Mouse (Mus musculus) stomach, embryonic 15.5 days (tissue): ENCODE measurements around the gene Lsamp. TPM values are rescaled to one million over a fixed set of nuclear protein-coding genes. Genes with fewer than 3 reads are reported as not detected.

Source experiments
- ATAC-seq: fragments of 200-750 bp; cut with Nextera tagmentation; 2 replicates; pipeline ENCODE4 v1.8.0; 2017; ENCODE audit warnings: low read depth, moderate number of reproducible peaks, moderate TSS enrichment; ENCODE audit not compliant: insufficient read depth, low FRiP score
- H3K27ac ChIP-seq: fragments of 300-500 bp; sonication (generic); 2 replicates; pipeline ENCODE4 v1.5.1; 2015; ENCODE audit warnings: mild to moderate bottlenecking, inconsistent platforms
- H3K27me3 ChIP-seq: fragments of 300-500 bp; sonication (generic); replicated peaks from 2 replicates; pipeline ENCODE4 v1.6.1; 2015; ENCODE audit warnings: inconsistent platforms
- H3K36me3 ChIP-seq: fragments of 300-500 bp; sonication (generic); 2 replicates; pipeline ENCODE4 v1.6.1; 2015; ENCODE audit warnings: inconsistent platforms
- H3K4me1 ChIP-seq: fragments of 300-500 bp; sonication (generic); 2 replicates; pipeline ENCODE4 v1.6.1; 2015; ENCODE audit warnings: inconsistent platforms
- H3K4me2 ChIP-seq: fragments of 300-500 bp; sonication (generic); 2 replicates; pipeline ENCODE4 v1.6.1; 2015; ENCODE audit warnings: mild to moderate bottlenecking, inconsistent platforms
- H3K4me3 ChIP-seq: fragments of 300-500 bp; sonication (generic); replicated peaks from 2 replicates; pipeline ENCODE4 v1.5.1; 2015; ENCODE audit warnings: inconsistent platforms
- H3K9ac ChIP-seq: fragments of 300-500 bp; sonication (generic); 2 replicates; pipeline ENCODE4 v1.6.1; 2015; ENCODE audit warnings: inconsistent platforms
- H3K9me3 ChIP-seq: fragments of 300-500 bp; sonication (generic); 2 replicates; pipeline ENCODE4 v1.6.1; 2016; ENCODE audit warnings: inconsistent platforms
- WGBS: fragments of 180-500 bp; shearing (Covaris S2); methylation state at CpG from one replicate; pipeline ENCODE4 v1.1.7; 2015; 5-methylcytosine and 5-hydroxymethylcytosine counted together
- polyA plus RNA-seq: library from polyadenylated mRNA; unstranded; fragments of >200 nt; fragmentation: Nextera tagmentation; extraction: Ambion mirVana; gene quantifications from 2 replicates; pipeline ENCODE4 v1.2.1, GENCODE M21; 2015

Gene Lsamp
- polyA plus RNA-seq, 1 experiment from 2014 or later: 8.5 TPM

DNA sequence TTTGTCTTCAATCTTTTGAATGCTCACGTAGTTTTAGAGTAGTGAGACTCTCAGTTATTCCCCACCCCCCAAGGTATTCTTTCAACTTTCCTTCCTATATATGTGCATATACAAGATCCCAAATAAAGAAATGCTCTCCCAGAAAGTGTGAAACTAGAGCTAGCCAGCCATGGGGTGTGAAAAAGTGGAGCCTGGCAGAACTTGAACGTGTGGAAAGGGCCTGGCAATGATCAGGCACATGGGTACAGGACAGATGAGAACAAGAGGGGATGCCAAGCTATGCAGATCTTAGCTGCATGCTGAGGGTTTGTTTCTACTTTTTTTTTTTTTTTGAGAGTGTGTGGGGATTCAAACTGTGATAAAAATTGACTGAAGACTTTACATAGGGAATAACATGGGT lies 1916.6 kb downstream of the Lsamp start:
- H3K9me3 ChIP-seq: no peaks in the 10 kb centered on the region
- no peaks in the 10 kb centered on the region for H3K36me3 ChIP-seq
- H3K9ac ChIP-seq: no peak overlapping the region
- no peak overlapping the region for H3K27ac ChIP-seq
- H3K4me3 ChIP-seq: no peak overlapping the region
- no peak for ATAC-seq
- no peaks in the 10 kb centered on the region for H3K27me3 ChIP-seq
- H3K4me2 ChIP-seq: no peak overlapping the region
- no peaks in the 10 kb centered on the region for H3K4me1 ChIP-seq
- WGBS: 53% methylated on average over 2 of the region's 2 CpGs

GRCm38 (mm10) chr16:41903654-41904053 lies 1919.5 kb downstream of the Lsamp start:
- no peak overlapping the region for H3K4me3 ChIP-seq
- no peaks in the 10 kb centered on the region for H3K27me3 ChIP-seq
- ATAC-seq: no peak
- no peaks in the 10 kb centered on the region for H3K36me3 ChIP-seq
- no peaks in the 10 kb centered on the region for H3K4me1 ChIP-seq
- H3K9me3 ChIP-seq: no peaks in the 10 kb centered on the region
- H3K9ac ChIP-seq: no peak overlapping the region
- 65% methylated on average over 3 of the region's 3 CpGs for WGBS
- H3K4me2 ChIP-seq: no peak overlapping the region
- no peak overlapping the region for H3K27ac ChIP-seq

- ATAC-seq: no peak
- H3K27ac ChIP-seq: no peak overlapping the region
- no peaks in the 10 kb centered on the region for H3K36me3 ChIP-seq
- H3K9ac ChIP-seq: no peak overlapping the region
- H3K4me1 ChIP-seq: no peaks in the 10 kb centered on the region
- no peaks in the 10 kb centered on the region for H3K9me3 ChIP-seq
- no peaks in the 10 kb centered on the region for H3K27me3 ChIP-seq
- H3K4me3 ChIP-seq: no peak overlapping the region
- WGBS: 70% methylated on average over 4 of the region's 4 CpGs
- H3K4me2 ChIP-seq: no peak overlapping the region
Observed at GRCm38 (mm10) chr16:41912584-41913193, 1928.5 kb downstream of the Lsamp start.

DNA sequence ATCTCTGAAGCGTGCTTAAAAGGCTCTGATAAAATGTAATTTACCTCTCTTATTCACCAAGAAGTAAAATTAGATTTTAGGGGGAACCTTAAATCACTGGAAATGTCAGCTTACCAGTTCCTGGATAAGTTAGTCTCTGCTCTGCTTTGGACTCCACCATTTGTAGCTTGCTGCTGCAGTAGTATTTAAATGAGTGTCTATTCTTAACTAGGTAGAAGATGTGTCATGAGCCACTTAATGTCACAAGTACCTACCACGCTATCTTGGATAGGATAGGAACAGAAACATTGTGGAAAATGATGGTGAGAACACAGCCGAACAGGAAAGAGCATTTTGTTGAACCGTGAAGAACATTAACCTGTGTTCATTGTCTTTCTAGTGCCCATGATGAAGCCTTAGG lies 1929.2 kb downstream of the Lsamp start:
- no peak overlapping the region for H3K4me3 ChIP-seq
- 83% methylated on average over 4 of the region's 4 CpGs for WGBS
- H3K4me2 ChIP-seq: no peak overlapping the region
- no peak overlapping the region for H3K9ac ChIP-seq
- no peaks in the 10 kb centered on the region for H3K4me1 ChIP-seq
- H3K36me3 ChIP-seq: no peaks in the 10 kb centered on the region
- no peak for ATAC-seq
- no peaks in the 10 kb centered on the region for H3K27me3 ChIP-seq
- H3K9me3 ChIP-seq: no peaks in the 10 kb centered on the region
- H3K27ac ChIP-seq: no peak overlapping the region

GRCm38 (mm10) chr16:41916342-41916741 lies 1932.2 kb downstream of the Lsamp start:
- ATAC-seq: no peak
- H3K4me1 ChIP-seq: no peaks in the 10 kb centered on the region

GRCm38 (mm10) chr16:41917057-41917821 lies 1933.1 kb downstream of the Lsamp start:
- no peak for ATAC-seq
- 56% methylated on average over 6 of the region's 6 CpGs for WGBS
- Histone ChIP-seq H3K27me3 (no peaks in the 10 kb centered on the region), H3K9ac (no peak overlapping the region), H3K4me3 (no peak overlapping the region), H3K4me2 (no peak overlapping the region), H3K4me1 (no peaks in the 10 kb centered on the region), H3K36me3 (no peaks in the 10 kb centered on the region), H3K27ac (no peak overlapping the region), H3K9me3 (no peaks in the 10 kb centered on the region)

More at GRCm38 (mm10) chr16:41916342-41916741, 1932.2 kb downstream of the Lsamp start:
- H3K27me3 ChIP-seq: no peaks in the 10 kb centered on the region
- 81% methylated on average over 3 of the region's 3 CpGs for WGBS
- H3K4me3 ChIP-seq: no peak overlapping the region
- no peaks in the 10 kb centered on the region for H3K36me3 ChIP-seq
- no peak overlapping the region for H3K9ac ChIP-seq
- H3K27ac ChIP-seq: no peak overlapping the region
- no peak overlapping the region for H3K4me2 ChIP-seq
- no peaks in the 10 kb centered on the region for H3K9me3 ChIP-seq

DNA sequence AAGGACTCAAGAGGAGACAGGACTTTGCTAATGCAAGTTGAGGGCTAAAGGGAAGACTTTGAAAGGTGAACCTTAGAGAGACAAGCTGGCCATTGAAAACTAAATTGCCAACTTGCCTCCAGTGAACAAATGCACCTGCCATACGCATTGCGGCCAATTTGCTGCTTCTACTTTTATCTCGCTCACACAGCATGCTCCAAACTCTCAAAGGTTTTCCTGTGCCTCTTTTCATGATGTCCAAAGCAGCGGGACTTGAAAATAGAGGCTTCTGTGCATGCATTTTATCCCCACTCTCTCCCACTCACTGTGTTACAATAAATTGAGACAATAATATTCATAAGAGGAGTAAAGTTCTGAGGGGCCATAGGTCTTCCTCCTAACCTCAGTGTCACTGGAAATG lies 1945.4 kb downstream of the Lsamp start:
- ATAC-seq: no peak
- H3K9ac ChIP-seq: no peak overlapping the region
- H3K4me1 ChIP-seq: no peaks in the 10 kb centered on the region
- no peaks in the 10 kb centered on the region for H3K36me3 ChIP-seq
- WGBS: 89% methylated on average over 4 of the region's 4 CpGs
- H3K27me3 ChIP-seq: no peaks in the 10 kb centered on the region
- H3K4me3 ChIP-seq: no peak overlapping the region
- no peaks in the 10 kb centered on the region for H3K9me3 ChIP-seq
- H3K4me2 ChIP-seq: no peak overlapping the region
- H3K27ac ChIP-seq: no peak overlapping the region

GRCm38 (mm10) chr16:41935701-41936100 lies 1951.5 kb downstream of the Lsamp start:
- H3K4me2 ChIP-seq: no peak overlapping the region
- H3K9me3 ChIP-seq: no peaks in the 10 kb centered on the region
- no peaks in the 10 kb centered on the region; the same call in 1 of the 2 replicates for H3K4me1 ChIP-seq
- H3K9ac ChIP-seq: no peak overlapping the region
- no peak for ATAC-seq
- 53% methylated on average over 2 of the region's 2 CpGs for WGBS
- no peak overlapping the region for H3K27ac ChIP-seq
- no peaks in the 10 kb centered on the region for H3K27me3 ChIP-seq
- H3K4me3 ChIP-seq: no peak overlapping the region
- H3K36me3 ChIP-seq: no peaks in the 10 kb centered on the region

GRCm38 (mm10) chr16:41936908-41937595 lies 1952.9 kb downstream of the Lsamp start:
- WGBS: 42% methylated on average over 3 of the region's 3 CpGs
- H3K36me3 ChIP-seq: no peaks in the 10 kb centered on the region
- no peak overlapping the region for H3K9ac ChIP-seq
- H3K4me3 ChIP-seq: no peak overlapping the region
- no peak overlapping the region for H3K4me2 ChIP-seq
- H3K27me3 ChIP-seq: no peaks in the 10 kb centered on the region
- no peak for ATAC-seq
- H3K27ac ChIP-seq: no peak overlapping the region
- no peaks in the 10 kb centered on the region; the same call in 1 of the 2 replicates for H3K4me1 ChIP-seq
- H3K9me3 ChIP-seq: no peaks in the 10 kb centered on the region

GRCm38 (mm10) chr16:41937596-41937990 lies 1953.4 kb downstream of the Lsamp start:
- 64% methylated on average over 1 of the region's 1 CpGs for WGBS
- no peaks in the 10 kb centered on the region for H3K9me3 ChIP-seq
- no peaks in the 10 kb centered on the region for H3K27me3 ChIP-seq
- H3K9ac ChIP-seq: no peak overlapping the region
- H3K4me3 ChIP-seq: no peak overlapping the region
- H3K4me2 ChIP-seq: no peak overlapping the region
- no peak for ATAC-seq
- H3K4me1 ChIP-seq: no peaks in the 10 kb centered on the region; the same call in 1 of the 2 replicates
- no peaks in the 10 kb centered on the region for H3K36me3 ChIP-seq
- H3K27ac ChIP-seq: no peak overlapping the region

- Histone ChIP-seq H3K4me2 (no peak overlapping the region), H3K9me3 (no peaks in the 10 kb centered on the region), H3K4me1 (no peaks in the 10 kb centered on the region; the same call in 1 of the 2 replicates), H3K36me3 (no peaks in the 10 kb centered on the region), H3K27me3 (no peaks in the 10 kb centered on the region), H3K9ac (no peak overlapping the region), H3K27ac (no peak overlapping the region), H3K4me3 (no peak overlapping the region)
- no peak for ATAC-seq
- WGBS: 80% methylated on average over 5 of the region's 5 CpGs
Observed at GRCm38 (mm10) chr16:41938258-41938657, 1954.1 kb downstream of the Lsamp start.
